Mouse (Mus musculus): Measurements from ENCODE around the gene Kars. TPM values are rescaled to one million over a fixed set of nuclear protein-coding genes. Genes with fewer than 3 reads are reported as not detected.

The Kars gene
- polyA plus RNA-seq, 1 experiment from 2014 or later, result 175 TPM

DNA sequence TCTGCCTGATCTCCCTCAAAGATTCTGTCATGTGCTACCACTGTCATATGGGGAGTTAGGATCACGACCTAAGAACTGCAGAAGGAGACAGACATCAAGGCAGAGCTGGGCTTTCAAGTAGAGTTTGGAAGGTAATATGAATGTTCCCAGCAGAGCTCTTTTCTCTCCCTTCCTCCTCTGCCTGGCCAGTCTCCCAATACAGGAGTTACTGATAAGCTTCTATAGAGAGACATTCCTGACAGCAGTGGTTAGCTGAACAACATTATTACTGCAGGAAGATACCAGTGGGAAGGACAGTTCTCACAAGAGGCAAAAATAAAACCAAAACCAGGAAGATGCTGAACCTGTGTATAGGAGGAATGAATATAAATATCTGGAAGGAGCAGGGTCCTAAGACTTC lies 48.5 kb downstream of the Kars start:
- Histone ChIP-seq H3K4me2 (replicated peaks) (no peak overlapping the region), H3K4me1 (peaks cover 4% of the 10 kb centered on the region; the same call in 1 of the 2 replicates), H3K36me3 (peaks cover 13% of the 10 kb centered on the region; the same call in 1 of the 2 replicates), H3K27me3 (no peaks in the 10 kb centered on the region), H3K9ac (no peak overlapping the region), H3K27ac (replicated peaks) (no peak overlapping the region), H3K4me3 (replicated peaks) (no peak overlapping the region), H3K9me3 (replicated peaks) (no peaks in the 10 kb centered on the region)
- WGBS, result 67% methylated on average over 1 of the region's 1 CpGs
- no peak for ATAC-seq (ENCODE audit: insufficient number of reproducible peaks, low FRiP score, low TSS enrichment, low read depth)

DNA sequence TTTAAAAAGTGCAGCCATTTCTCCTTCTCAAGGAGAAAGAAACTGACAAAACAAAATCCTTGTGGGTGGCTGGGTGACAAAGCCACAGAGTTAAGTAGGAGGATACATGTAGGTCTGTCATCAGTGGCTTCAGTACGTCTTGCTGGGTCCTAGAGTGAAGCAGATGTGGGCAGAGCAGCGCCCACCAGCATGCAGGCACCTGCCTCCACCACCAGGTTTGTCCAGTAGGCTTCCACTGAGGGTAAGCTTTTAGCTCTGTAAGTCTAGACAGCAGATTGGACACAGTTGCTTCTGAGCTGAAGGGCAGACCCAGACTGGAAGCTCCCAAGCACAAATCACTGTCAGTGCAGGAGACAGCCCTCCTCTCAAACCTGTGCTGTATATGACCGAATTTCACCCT lies 49.8 kb downstream of the Kars start:
- no peak overlapping the region for H3K9ac ChIP-seq
- ATAC-seq (ENCODE audit: insufficient number of reproducible peaks, low FRiP score, low TSS enrichment, low read depth), result no peak
- H3K27me3 ChIP-seq, result no peaks in the 10 kb centered on the region
- H3K4me3 ChIP-seq (replicated peaks), result no peak overlapping the region
- H3K27ac ChIP-seq (replicated peaks), result no peak overlapping the region
- H3K36me3 ChIP-seq, result peaks cover 18% of the 10 kb centered on the region
- no peaks in the 10 kb centered on the region for H3K9me3 ChIP-seq (replicated peaks)
- WGBS, result 75% methylated on average over 3 of the region's 3 CpGs
- peaks cover 4% of the 10 kb centered on the region; the same call in 1 of the 2 replicates for H3K4me1 ChIP-seq
- no peak overlapping the region for H3K4me2 ChIP-seq (replicated peaks)

DNA sequence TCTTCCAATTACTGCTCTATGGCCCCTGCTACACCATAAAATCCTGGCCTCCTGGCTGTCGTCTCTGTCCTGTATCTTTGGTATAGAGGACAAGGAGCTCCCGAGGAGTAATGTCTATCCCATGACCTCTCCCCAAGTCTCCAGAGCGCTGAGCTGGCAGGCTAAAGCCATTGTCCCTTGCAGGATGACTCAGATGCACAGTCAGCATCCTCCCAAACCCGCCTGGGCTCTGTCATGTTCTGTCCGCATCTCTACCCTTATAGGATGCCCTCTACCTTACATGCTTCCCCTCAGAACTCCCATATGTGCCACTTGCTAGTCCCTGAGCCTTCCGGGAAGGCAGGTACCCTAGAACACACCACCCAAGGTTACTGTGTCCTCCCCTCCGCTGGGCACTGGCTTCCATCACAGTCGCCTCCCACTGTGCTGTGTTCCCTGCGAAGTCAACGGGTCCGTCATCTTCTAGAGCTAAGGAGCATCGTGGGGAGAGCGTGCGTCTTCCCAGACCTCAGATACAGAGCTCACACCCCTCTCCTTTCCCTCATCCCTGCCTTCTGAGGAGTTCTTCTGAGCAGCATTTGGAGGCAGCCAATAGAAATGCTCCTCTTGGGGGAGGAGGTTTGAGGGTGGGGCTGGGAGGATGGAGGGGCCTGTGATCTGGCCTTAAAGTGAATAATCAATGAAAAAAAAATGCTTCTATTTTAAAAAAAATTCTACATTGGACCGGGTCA lies 50.4 kb downstream of the Kars start:
- no peak; the same call in 1 of the 2 replicates for ATAC-seq (ENCODE audit: insufficient number of reproducible peaks, low FRiP score, low TSS enrichment, low read depth)
- no peak overlapping the region for H3K9ac ChIP-seq
- H3K27ac ChIP-seq (replicated peaks), result no peak overlapping the region
- H3K27me3 ChIP-seq, result no peaks in the 10 kb centered on the region
- H3K4me2 ChIP-seq (replicated peaks), result no peak overlapping the region
- WGBS, result 74% methylated on average over 15 of the region's 15 CpGs
- H3K4me3 ChIP-seq (replicated peaks), result no peak overlapping the region
- H3K36me3 ChIP-seq, result peaks cover 20% of the 10 kb centered on the region
- H3K9me3 ChIP-seq (replicated peaks), result no peaks in the 10 kb centered on the region
- peaks cover 4% of the 10 kb centered on the region; the same call in 1 of the 2 replicates for H3K4me1 ChIP-seq

DNA sequence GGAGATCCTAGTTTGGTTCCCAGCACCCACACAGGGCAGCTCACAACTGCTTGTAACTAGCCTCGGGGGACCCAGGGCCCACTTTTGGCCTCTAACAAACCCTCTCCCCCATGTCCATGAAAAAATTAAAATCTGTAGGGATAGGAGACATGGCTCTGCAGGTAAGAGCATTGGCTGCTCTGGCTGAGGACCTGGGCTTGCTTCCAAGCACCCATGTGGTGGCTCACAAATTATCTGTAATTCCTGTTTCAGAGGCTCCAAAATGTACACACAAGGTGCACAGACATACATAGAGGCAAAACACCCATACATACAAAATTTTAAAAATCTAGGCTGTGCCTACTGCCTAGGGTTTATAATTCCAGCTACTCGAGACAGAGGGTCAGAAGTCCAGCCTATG lies 53.9 kb downstream of the Kars start:
- peaks cover 45% of the 10 kb centered on the region for H3K36me3 ChIP-seq
- WGBS, result 89% methylated on average over 2 of the region's 2 CpGs

DNA sequence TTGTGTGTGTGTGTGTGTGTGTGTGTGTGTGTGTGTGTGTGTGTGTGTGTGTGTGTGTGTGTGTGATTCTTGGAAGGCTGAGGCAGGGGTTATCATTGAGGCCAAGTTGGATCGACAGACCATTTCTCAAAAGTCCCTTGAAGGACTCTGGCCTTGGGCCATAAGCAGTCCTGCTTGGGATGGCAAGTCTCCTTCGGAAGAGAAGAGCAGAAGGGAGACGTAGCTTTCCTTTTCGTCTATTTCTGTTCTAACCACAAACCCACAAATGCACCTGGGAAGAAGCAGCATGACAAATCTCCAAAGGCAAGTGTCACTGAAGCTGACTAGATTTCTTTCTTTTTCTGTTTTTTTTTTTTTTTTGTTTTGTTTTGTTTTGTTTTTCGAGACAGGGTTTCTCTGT lies 55.2 kb downstream of the Kars start:
- Histone ChIP-seq H3K36me3 (peaks cover 50% of the 10 kb centered on the region), H3K4me3 (replicated peaks) (no peak overlapping the region), H3K27me3 (no peaks in the 10 kb centered on the region), H3K4me2 (replicated peaks) (no peak overlapping the region), H3K9me3 (replicated peaks) (no peaks in the 10 kb centered on the region), H3K4me1 (0 out of 2 replicates have a peak, but pooled peaks cover 4% of the 10 kb centered on the region), H3K9ac (no peak overlapping the region), H3K27ac (replicated peaks) (no peak overlapping the region)
- no peak for ATAC-seq (ENCODE audit: insufficient number of reproducible peaks, low FRiP score, low TSS enrichment, low read depth)
- 80% methylated on average over 5 of the region's 5 CpGs for WGBS

More for the DNA sequence above, 53.9 kb downstream of the Kars start:
- Histone ChIP-seq H3K9me3 (replicated peaks) (no peaks in the 10 kb centered on the region), H3K4me3 (replicated peaks) (no peak overlapping the region), H3K27me3 (no peaks in the 10 kb centered on the region), H3K9ac (no peak overlapping the region), H3K4me1 (0 out of 2 replicates have a peak, but pooled peaks cover 4% of the 10 kb centered on the region), H3K4me2 (replicated peaks) (no peak overlapping the region), H3K27ac (replicated peaks) (no peak overlapping the region)
- ATAC-seq (ENCODE audit: insufficient number of reproducible peaks, low FRiP score, low TSS enrichment, low read depth), result no peak

DNA sequence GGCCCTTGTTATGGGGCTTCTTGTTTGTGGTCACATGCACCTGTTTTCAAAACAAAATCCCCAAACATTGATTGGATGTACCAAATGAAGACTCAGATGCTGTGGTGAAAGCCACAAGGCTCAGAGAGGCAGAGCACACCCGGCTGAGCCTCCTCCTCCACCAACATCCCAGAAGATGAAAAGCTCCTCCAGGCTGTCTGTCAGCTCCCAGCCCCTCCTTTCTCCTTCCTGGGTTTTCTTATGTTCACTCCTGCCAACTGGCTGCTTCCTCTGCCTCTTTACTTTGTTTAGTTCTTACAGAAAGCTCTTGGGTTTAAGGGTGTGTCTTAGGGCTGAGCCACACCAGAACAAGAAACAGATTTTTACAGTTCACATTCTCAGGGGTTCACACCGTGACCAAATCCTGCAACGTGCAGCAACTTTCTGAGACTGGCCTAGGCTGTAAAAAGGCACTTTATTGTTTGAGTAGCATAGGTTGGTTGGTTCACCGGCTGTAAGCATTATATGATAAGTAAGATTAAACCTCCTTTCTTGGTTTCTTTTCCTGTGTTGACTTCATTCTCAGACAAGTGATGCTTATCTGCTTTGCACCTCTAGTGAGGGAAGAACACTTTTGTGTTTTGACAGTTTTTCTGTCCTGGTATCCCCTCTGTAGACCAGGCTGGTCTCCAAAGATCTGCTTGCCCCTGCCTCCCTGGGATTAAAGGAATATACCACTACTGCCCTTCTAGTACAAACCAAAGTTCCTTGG lies 56.1 kb downstream of the Kars start:
- Histone ChIP-seq H3K9me3 (replicated peaks) (no peaks in the 10 kb centered on the region), H3K27ac (replicated peaks) (no peak overlapping the region), H3K4me3 (replicated peaks) (no peak overlapping the region), H3K9ac (no peak overlapping the region), H3K36me3 (peaks cover 50% of the 10 kb centered on the region), H3K4me1 (0 out of 2 replicates have a peak, but pooled peaks cover 4% of the 10 kb centered on the region), H3K27me3 (no peaks in the 10 kb centered on the region), H3K4me2 (replicated peaks) (no peak overlapping the region)
- no peak for ATAC-seq (ENCODE audit: insufficient number of reproducible peaks, low FRiP score, low TSS enrichment, low read depth)
- WGBS, result 51% methylated on average over 4 of the region's 4 CpGs

DNA sequence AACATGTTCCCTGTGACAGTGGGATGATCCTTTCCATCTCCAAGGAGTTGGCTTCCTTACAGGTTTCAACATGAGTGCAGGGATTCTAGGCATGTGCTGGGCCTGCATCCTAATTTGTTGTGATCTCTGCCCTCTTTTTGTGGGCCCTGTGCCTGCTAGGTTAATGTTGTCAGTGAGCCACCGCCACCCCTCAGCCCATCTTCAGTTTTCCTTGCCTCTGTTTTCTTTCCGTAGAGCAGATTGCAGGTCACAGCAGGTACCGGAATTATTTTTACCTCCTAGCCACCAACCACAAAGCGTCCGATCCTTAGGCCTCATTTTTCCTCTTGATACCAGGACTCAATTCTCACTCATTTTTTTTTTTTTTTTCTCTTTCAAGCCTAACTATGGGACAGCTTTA lies 59.2 kb downstream of the Kars start:
- H3K27ac ChIP-seq (replicated peaks), result no peak overlapping the region
- WGBS, result 88% methylated on average over 5 of the region's 5 CpGs
- 0 out of 2 replicates have a peak, but pooled peaks cover 4% of the 10 kb centered on the region for H3K4me1 ChIP-seq
- H3K9me3 ChIP-seq (replicated peaks), result no peaks in the 10 kb centered on the region
- no peak overlapping the region for H3K4me2 ChIP-seq (replicated peaks)
- H3K9ac ChIP-seq, result no peak overlapping the region
- H3K4me3 ChIP-seq (replicated peaks), result no peak overlapping the region
- H3K27me3 ChIP-seq, result no peaks in the 10 kb centered on the region
- no peak for ATAC-seq (ENCODE audit: insufficient number of reproducible peaks, low FRiP score, low TSS enrichment, low read depth)
- H3K36me3 ChIP-seq, result peaks cover 62% of the 10 kb centered on the region

DNA sequence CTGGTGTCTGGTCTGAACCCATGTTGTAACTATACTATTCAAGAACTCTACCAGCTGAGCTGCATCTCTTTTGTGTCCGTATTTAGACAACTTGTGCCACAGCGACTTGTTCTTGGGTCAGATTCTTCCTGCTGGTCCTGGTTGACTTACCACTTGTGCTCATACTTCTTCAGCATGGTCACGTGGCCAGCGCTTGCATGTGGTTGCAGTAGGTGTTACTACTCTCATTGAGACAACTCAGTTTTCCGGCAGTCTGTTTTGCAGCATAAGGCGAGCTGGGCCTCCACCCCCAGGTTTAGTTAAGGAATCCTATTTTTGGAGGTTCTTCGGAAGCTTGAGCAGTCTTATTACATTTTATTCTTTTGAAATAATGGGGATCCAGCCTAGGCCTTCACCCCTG lies 59.8 kb downstream of the Kars start:
- WGBS, result 96% methylated on average over 7 of the region's 7 CpGs
- H3K4me2 ChIP-seq (replicated peaks), result no peak overlapping the region
- H3K9me3 ChIP-seq (replicated peaks), result no peaks in the 10 kb centered on the region
- H3K4me3 ChIP-seq (replicated peaks), result no peak overlapping the region
- H3K27me3 ChIP-seq, result no peaks in the 10 kb centered on the region
- 0 out of 2 replicates have a peak, but pooled peaks cover 4% of the 10 kb centered on the region for H3K4me1 ChIP-seq
- no peak overlapping the region for H3K9ac ChIP-seq
- no peak for ATAC-seq (ENCODE audit: insufficient number of reproducible peaks, low FRiP score, low TSS enrichment, low read depth)
- peaks cover 62% of the 10 kb centered on the region for H3K36me3 ChIP-seq
- H3K27ac ChIP-seq (replicated peaks), result no peak overlapping the region

DNA sequence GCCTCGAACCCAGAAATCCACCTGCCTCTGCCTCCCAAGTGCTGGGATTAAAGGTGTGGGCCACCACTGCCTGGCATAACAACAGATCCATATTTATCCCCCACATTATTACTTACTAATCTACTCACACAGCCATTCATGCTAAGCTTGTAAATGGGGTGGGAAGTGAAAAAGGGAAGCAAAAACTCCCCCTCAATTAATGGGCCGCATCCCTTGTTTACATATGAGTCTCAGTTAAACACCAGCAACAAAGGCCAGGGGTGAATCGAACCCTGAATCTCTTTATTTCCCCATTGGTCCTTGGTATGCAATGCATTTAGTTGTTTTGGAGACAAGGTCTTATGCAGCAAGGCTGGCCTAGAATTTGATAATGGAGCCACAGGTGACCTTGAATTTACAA lies 60.3 kb downstream of the Kars start:
- ATAC-seq (ENCODE audit: insufficient number of reproducible peaks, low FRiP score, low TSS enrichment, low read depth), result no peak
- peaks cover 63% of the 10 kb centered on the region for H3K36me3 ChIP-seq
- 88% methylated on average over 3 of the region's 3 CpGs for WGBS

DNA sequence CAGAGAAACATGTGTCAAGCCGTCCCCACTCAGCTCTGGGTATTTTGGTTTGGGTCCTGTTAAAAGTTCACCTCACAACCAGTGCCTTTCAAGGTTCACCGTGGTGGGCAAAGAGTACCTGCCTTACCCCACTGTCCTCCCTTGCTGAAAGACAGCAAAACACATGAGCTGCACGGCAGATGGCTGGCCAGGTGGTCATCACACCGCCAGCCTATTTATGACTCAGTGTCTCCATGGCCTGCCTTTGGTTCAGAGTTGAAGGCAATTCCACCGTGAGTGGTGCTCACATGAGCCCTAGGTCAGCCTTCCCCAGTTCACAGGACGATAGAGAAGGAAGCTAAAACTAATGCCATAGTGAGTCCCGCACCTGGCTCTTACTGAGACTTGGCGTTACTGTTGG lies 63.2 kb downstream of the Kars start:
- H3K36me3 ChIP-seq, result peaks cover 66% of the 10 kb centered on the region

More for the DNA sequence above, 60.3 kb downstream of the Kars start:
- H3K4me2 ChIP-seq (replicated peaks), result no peak overlapping the region
- no peak overlapping the region for H3K9ac ChIP-seq
- no peak overlapping the region for H3K27ac ChIP-seq (replicated peaks)
- H3K27me3 ChIP-seq, result no peaks in the 10 kb centered on the region
- H3K9me3 ChIP-seq (replicated peaks), result no peaks in the 10 kb centered on the region
- H3K4me3 ChIP-seq (replicated peaks), result no peak overlapping the region
- H3K4me1 ChIP-seq, result 0 out of 2 replicates have a peak, but pooled peaks cover 4% of the 10 kb centered on the region

DNA sequence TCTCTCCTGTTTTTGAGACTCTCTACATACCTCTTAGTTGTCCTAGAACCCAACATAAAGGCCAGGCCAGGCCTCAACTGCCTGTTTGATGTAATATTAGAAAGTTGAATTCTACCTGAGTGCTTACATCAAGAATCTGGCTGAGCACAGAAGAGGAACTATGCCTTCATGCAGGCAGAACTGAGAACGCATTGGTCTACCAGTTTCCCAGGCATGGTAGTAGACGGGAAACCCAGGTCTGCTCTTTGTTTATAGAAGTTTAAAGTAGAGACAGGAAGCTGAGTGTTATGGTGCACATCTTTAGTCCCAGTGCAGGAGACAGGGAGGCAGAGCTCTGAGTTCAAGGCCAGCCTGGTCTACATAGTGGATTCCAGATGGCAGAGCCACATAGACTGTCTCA lies 64.0 kb downstream of the Kars start:
- H3K4me2 ChIP-seq (replicated peaks), result no peak overlapping the region
- 0 out of 2 replicates have a peak, but pooled peaks cover 2% of the 10 kb centered on the region for H3K4me1 ChIP-seq
- H3K9ac ChIP-seq, result no peak overlapping the region
- no peak for ATAC-seq (ENCODE audit: insufficient number of reproducible peaks, low FRiP score, low TSS enrichment, low read depth)
- H3K27me3 ChIP-seq, result no peaks in the 10 kb centered on the region
- WGBS, result 88% methylated on average over 2 of the region's 2 CpGs
- peaks cover 66% of the 10 kb centered on the region for H3K36me3 ChIP-seq
- H3K9me3 ChIP-seq (replicated peaks), result no peaks in the 10 kb centered on the region
- no peak overlapping the region for H3K27ac ChIP-seq (replicated peaks)
- no peak overlapping the region for H3K4me3 ChIP-seq (replicated peaks)

More for the DNA sequence above, 63.2 kb downstream of the Kars start:
- no peak overlapping the region for H3K27ac ChIP-seq (replicated peaks)
- H3K27me3 ChIP-seq, result no peaks in the 10 kb centered on the region
- WGBS, result 93% methylated on average over 8 of the region's 8 CpGs
- H3K9me3 ChIP-seq (replicated peaks), result no peaks in the 10 kb centered on the region
- H3K9ac ChIP-seq, result no peak overlapping the region
- H3K4me2 ChIP-seq (replicated peaks), result no peak overlapping the region
- no peak overlapping the region for H3K4me3 ChIP-seq (replicated peaks)
- no peaks in the 10 kb centered on the region for H3K4me1 ChIP-seq
- ATAC-seq (ENCODE audit: insufficient number of reproducible peaks, low FRiP score, low TSS enrichment, low read depth), result no peak
